Mouse (Mus musculus) kidney, postnatal 25 days (tissue): Measurements from ENCODE around the gene Erc2.

ENCODE experiments used
- DNase-seq, 2 experiments: peaks; one replicate each; pipeline ENCODE4 v3.0.0; 2021; ENCODE audit warnings: mixed read lengths in 2 of 2

Gene Erc2

DNA sequence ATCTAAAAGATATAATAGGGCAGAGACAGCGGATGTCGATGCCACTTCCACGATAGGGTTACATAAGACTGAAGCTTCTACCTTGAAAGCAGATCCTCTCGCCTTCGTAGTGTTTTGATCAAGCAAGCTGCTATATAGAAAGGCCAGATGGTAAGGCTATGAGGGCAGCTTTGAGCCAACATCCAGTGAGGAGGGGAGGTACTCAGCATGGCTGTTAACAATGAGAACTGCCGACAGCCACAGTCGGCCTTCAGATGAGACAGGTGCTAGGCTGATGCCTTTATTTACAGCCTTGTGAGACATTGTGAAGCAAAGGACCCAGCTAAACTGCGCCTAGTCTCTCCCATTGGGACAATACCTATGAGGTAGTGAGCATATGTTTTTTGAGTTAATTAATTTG, 156.3 kb downstream of the Erc2 start:
- DNase-seq, result no peak

- no peak for DNase-seq
Observed at GRCm38 (mm10) chr14:27778982-27779701, 156.9 kb downstream of the Erc2 start.

DNA sequence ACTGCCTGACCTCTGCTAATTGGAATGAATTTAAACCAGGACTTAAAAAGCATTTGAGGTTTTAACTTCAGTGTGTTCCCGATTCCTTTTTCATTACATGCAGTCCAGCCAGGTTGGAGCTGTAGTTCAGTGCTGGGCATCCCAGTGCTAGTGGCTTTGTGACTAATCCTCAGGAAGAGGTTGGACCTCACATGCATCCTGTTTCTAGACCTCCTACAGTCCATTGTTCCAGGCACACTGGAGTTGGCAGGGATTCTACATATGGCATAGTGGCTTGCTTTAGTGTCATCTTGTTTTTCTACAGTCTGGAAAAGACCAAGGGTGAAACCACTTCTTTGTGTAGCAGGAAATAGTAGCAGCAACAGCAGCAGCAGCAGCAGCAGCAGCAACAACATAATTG, 159.0 kb downstream of the Erc2 start:
- no peak for DNase-seq

DNA sequence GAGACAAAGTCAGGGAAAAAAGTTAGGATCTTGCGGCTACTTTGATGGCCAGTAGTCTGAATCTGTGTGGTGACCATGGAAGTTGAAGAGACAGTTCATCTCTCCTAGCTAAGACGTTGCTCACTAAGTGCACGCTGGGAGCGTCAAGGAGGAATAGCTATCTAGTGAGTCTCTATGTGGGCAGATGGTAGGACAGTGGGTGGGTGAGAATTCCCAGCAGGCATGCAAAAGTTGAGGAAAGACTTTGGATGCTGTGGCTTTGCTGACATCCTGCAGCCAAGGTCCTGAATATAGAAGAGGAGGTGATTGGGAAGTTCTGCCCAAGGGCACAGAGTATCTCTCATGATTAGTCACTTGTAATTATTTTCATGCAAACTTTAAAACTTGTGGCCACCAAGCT, 162.6 kb downstream of the Erc2 start:
- no peak for DNase-seq

- DNase-seq, result no peak
Observed at GRCm38 (mm10) chr14:27785562-27785961, 163.3 kb downstream of the Erc2 start.

DNA sequence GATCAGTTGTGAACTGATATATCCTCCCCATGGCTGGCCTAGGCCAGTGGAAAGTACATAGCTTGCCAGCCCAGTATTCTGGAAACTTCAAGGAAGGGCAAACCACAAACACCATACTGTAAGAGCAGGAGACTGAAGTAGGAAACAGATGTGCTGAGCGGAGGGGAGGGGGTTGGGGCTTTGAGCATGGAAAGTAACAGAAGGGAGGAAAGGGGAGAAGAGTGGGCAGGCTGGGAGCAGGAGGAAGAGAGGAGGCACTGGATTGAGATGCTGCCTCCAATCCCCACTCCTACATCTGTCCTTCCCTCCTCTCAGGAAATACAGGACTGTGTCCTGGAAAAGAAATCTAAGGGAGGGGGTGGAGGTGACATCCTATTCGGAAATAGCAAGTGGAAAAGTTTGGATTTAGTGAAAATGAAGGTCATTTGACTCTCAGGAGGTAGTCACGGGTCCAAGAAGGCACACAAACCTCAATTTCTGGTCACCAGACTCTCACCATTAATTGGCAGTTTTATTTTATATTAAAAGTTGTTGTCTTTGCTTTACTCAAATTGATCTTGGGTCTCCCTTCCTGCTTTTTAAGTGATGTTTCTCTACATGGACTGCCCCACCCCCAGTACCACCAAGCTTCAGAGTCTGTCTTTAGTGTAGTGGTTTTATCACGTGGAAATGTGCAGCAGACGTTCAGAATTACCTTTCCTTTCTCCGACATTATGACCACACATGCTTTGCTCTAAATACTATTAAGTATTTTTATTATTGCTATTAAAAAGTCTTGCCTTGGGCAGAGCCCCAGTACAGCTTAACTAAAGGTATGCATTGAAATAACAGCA, 167.1 kb downstream of the Erc2 start:
- no peak for DNase-seq

DNA sequence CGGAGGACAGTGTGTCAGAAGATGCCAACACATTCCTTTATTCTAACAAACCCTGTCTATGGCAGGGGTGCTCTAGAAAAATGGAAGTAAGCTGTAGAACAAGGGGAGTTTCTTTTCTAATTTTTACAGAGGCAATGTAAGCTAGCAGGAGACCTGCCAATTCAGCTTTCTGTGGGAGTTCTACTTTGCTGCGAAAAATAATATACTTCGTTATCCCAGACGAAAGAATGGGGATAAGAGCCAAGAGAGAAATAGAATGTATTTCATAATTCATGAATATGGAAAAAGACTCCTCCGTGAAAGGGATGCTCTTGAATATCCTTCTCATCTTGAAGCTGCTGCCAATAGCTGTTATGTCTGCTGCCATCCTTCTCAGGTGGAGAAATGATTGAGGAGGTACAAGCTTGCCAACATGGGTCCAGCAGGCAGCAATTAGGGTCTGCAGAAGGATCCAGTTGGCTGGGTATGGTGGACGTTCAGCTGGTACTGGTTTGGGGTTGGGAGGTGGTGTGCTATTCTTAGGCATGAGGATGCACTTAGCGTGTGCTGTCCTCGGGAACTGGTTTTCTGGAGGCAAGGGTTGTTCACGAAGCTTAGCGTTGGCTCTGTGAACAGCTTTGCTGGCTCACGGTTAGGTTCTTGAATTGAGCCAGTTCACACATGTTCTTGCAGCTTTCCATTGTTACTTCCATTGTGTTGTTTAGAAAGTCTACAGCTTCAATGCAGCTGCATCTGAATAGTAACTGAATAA, 176.1 kb downstream of the Erc2 start:
- DNase-seq, result no peak

GRCm38 (mm10) chr14:27800766-27801165, 178.5 kb downstream of the Erc2 start:
- DNase-seq, result no peak

DNA sequence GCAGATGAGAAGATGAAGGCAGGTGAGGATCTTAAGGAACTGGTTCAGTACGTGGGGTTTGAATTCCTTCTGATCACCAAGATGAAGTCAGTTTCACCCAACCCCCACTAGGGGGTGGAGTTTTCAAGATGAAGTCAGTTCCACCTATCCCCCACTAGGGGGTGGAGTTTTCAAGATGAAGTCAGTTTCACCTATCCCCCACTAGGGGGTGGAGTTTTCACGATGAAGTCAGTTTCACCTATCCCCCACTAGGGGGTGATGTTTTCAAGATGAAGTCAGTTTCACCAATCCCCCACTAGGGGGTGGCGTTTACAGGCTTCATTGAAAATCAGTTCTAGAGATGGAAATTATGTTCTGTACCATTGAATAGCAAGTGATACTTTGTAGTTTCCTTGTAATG, 181.7 kb downstream of the Erc2 start:
- DNase-seq, result no peak

GRCm38 (mm10) chr14:27805064-27805463, 182.8 kb downstream of the Erc2 start:
- no peak for DNase-seq

DNA sequence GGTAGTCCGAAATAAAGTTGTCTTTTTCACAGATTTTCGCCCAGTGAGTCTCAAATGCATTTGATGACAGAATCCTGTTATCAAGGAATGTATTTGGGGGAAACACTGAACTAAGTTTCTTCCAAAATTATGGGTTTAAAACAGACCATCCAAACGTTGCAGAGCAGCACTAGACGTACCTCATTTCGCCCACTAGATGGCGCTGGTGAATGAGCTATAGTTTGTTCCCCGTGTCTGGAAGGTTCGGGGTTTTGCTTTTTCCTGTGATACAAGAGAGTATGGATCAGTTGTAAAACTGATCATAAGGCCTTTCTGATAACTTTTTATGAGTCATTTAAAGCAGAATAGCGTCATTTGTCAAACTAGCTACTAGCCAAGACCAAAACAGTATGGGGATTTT, 185.9 kb downstream of the Erc2 start:
- peak in 1 of 2 experiments; percentile 68 for DNase-seq

DNA sequence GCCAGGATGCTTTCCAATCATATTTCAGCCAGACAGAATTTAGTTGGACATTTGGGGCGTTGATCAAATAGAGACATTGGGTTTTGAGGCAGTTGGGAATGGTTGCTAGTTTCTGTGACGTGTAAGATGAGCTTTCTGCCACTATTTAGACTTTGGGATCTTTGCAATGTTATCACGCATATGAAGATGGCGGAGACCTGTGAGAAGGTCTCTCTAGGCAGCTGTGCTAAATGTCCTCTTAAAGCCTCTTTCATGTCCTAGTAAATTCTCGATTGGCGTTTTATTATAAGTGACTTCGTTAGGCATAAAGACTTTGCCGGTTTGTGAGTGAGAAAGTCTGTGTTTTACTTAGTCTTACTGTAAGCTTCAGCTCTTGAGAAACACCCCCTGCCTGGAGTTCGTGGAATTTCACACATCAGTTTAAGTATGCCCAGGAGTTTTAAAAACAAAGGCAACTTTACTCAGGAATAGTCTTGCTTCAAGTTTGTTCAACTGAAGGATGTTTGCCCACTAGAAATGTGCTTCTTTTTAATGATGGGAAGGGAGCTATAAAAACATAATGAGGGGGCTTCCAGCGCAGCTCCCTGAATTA, 186.4 kb downstream of the Erc2 start:
- DNase-seq, result no peak

GRCm38 (mm10) chr14:27810790-27811189, 188.6 kb downstream of the Erc2 start:
- no peak for DNase-seq

- DNase-seq, result no peak
Observed at GRCm38 (mm10) chr14:27811649-27812048, 189.4 kb downstream of the Erc2 start.

DNA sequence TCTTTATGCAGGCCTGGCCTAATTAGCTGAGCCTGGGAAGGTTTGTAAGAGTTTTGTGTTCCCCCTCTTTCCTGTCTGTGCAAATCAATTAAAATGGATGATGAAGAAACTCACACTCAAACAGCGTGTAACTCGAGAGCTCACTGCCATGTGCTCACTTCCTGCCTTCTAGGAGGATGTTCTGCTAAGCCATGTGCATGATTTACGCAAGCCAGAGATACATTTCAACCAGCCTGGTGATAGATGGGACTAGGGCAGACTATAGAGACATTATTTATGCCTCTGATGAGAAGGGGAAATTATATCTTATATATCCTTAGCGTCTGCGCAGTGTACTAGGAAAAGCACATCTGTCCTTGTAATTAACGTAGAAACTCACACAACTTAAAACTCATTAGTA, 193.5 kb downstream of the Erc2 start:
- no peak for DNase-seq

DNA sequence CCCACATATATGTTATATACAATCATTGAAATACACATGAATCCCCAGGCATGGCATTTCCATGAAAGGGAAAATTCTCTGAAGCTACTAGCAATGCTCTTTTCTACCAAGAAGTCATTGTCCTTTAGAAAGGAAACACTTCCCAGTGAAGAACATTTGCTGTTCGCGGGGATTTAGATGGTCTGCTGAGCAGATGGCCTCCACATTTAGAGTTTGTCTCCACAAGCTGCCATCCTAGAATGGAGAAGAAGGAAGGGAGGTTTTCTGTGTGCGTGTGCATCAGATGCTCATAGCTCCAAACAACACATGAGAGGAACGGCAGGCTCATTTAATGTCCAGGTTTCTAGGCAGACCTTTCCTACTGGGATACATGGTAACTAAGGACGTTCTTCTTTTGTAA, 196.8 kb downstream of the Erc2 start:
- DNase-seq, result no peak

DNA sequence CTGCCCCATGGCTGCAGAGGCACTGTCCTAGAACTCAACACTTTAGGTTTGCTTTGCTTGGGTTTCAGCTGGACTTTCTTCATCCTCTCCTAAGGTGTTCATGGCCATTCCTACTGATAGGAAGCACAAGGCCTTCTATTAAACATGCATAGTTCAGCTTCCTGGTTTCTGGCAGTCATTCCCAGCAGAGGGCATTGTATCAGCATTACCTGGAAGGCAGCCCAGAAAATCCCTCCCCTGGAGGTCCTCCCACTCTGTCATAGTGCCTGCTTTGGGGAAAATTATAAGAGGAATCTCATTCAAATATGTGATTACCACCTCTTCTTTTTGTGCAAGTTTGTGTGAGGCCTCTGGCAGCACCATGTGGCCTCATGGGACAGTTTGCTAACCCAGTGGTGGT, 199.6 kb downstream of the Erc2 start:
- peak in 1 of 2 experiments; percentile 32 for DNase-seq

- DNase-seq, result no peak
Observed at GRCm38 (mm10) chr14:27822566-27822965, 200.3 kb downstream of the Erc2 start.

DNA sequence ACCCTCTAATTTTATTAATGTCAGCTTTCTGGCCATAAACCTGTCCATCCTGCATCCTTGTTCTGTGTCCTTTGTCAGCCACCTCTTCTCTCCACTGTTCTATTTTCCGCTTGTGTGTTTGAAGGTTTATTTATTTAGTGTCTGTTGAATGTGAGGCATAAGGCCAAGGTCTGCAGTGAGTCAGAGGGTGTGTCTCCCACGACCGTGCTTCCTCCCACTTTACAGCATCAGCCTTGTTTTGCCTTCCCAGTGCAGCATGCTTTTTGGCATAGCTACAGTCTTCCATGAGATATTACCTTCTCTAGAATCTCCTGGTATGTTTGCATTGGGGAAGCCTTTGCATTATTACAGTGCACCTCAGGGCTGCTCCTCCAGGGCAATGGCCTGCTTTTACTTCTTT, 200.8 kb downstream of the Erc2 start:
- DNase-seq, result no peak

DNA sequence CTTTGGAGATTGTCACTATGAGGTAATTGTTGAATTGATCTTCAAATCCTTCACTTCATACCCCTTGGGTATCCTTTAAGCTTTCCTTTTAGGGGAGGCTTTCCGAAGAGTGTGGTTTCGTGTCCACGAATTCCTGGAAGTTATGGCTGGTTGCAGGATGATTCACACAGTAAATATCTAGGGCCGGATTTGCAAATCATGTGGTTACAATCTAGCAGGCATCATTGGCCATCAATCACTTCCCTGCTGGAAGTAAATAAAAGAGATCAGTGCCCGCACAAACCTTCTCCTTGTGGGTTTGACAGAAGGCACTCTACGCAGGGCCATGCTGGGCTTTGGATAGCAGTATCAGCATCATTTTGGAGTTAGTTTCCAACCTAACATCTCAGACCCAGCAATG, 201.7 kb downstream of the Erc2 start:
- DNase-seq, result no peak

DNA sequence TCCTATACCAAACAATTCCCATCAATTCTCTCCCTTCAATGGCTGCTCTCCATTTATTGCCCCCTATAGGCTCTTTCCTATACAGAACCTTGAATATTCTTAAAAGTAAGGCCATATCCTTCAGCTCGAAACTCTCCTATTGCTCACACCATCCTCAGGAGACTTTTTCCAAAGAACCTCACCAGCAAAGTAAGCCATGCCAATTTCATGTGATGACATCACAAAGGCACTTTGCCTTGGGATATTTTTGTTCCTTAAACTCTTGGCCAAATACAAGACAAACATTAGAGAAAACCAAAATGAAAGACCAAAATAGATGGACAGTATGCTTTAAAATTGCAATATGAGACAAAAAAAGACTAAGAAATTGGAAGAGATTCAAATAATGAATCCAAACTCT, 204.6 kb downstream of the Erc2 start:
- no peak for DNase-seq

DNA sequence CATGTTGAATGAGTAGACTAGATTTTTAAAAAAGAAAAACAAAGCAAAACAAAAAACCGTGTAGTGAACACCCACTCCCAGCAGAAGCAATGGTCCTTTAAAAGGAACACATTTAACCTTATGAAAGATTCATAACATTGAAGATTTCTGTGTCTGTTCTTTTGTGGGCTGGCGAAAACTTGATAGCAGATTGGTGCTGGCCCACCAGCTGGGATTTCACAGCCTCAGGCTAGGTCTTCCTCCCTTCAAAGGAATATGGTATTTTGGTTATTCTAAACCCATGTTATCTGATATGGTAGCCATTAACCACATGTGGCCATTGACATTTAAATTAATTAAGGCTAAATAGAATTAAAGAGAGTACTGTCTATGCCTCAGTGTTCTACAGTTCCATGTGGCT, 205.9 kb downstream of the Erc2 start:
- no peak for DNase-seq

- DNase-seq, result no peak
Observed at GRCm38 (mm10) chr14:27832196-27832595, 210.0 kb downstream of the Erc2 start.
